Mouse (Mus musculus): ENCODE results near the gene Rabep1. TPM values are rescaled to one million over a fixed set of nuclear protein-coding genes. Genes with fewer than 3 reads are reported as not detected.
A peak's percentile ranks its signal among the peaks of the same experiment; 100 is the strongest.
"Not testable (repeated sequence)": the region's sequence is repeated elsewhere in the genome, so short reads cannot be mapped to it uniquely, and the experiment has no call there.

Gene Rabep1
- polyA plus RNA-seq, 1 experiment: 2.9 TPM

DNA sequence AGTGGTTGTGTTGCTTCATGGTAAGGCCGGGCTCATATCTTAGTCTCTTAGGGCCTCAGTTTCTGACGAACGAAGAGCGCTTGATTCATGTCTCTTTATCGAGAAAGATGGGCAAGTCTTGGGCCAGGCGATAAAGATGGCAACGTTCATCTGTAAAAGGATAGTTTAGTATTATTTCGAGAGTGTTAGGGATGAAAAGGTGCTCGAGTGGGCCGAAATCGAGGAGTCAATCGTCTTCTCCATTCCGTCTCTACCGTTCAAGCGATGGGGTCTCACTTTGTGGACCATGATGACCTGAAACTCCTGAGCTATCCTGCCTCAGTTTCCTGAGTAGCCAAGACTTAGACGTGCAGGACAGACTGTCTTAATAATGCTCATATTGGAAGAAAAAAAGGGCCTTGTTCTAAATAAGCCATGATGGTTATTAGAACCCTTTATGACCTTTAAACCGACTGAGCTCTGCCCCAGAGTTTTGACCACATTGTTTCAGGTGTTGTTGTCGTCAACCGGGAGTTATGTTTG lies 940 bp downstream of the Rabep1 start:
- H3K27me3 ChIP-seq (replicated peaks): peaks cover 8% of the 10 kb centered on the region
- TF ChIP-seq GATA1 (IDR thresholded peaks at IDR 0.05; ENCODE audit: borderline replicate concordance, low read length): no peak
- TF ChIP-seq FLI1 (IDR thresholded peaks at IDR 0.05; ENCODE audit: low read length): no peak
- peaks cover 4% of the 10 kb centered on the region for H3K36me3 ChIP-seq (replicated peaks; ENCODE audit: low read length)
- H3K4me3 ChIP-seq (replicated peaks): peak overlapping the region; percentile 99
- H3K9me3 ChIP-seq: no peaks in the 10 kb centered on the region
- H3K4me1 ChIP-seq: peaks cover 36% of the 10 kb centered on the region

DNA sequence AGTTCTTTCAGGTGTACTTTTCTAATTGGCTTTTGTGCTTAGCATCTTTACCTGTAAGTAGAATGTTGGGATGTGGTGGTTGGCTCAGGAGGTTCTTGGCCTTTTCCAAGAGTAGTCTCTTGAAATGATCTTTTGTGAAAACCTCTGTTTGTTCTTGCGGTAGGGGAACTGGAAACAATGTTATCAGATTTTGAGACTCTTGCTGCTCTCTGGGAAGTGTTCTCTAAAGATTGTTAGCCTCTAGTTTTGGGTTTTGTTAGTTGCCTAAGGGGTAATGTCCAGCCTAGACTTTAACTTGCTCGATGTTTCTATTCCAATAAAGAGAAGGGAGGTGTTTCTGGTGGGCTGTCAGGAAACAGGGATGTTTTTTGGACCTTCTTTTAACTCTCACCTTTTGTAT lies 1.5 kb downstream of the Rabep1 start:
- Histone ChIP-seq H3K4me3 (replicated peaks) (peak overlapping the region; percentile 99), H3K4me1 (peaks cover 36% of the 10 kb centered on the region), H3K9me3 (no peaks in the 10 kb centered on the region), H3K36me3 (replicated peaks; ENCODE audit: low read length) (peaks cover 4% of the 10 kb centered on the region), H3K27me3 (replicated peaks) (peaks cover 4% of the 10 kb centered on the region)
- TF ChIP-seq FLI1 (IDR thresholded peaks at IDR 0.05; ENCODE audit: low read length): no peak
- no peak for TF ChIP-seq GATA1 (IDR thresholded peaks at IDR 0.05; ENCODE audit: borderline replicate concordance, low read length)

DNA sequence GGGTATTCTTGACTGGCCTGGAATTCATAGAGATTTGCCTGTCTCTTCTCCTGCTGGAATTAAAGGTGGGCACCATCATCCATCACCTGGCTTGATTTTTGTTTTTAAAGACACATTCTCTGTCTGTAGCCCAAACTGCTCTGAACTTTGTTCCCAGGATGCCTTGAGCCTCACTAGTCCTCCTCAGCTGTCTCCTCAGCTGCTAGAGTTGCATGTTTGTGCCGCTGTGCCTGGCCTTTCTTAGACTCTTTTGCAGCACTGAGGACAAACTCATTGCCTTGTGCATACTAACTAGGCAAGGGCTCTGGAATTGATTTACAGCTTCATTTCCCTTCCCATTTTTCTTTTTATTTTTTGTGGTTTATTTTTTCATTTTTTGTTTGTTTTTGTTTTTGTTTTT lies 15.8 kb downstream of the Rabep1 start:
- Histone ChIP-seq H3K4me1 (peaks cover 29% of the 10 kb centered on the region), H3K36me3 (replicated peaks; ENCODE audit: low read length) (peaks cover 5% of the 10 kb centered on the region), H3K4me3 (replicated peaks) (no peak overlapping the region), H3K9me3 (no peaks in the 10 kb centered on the region), H3K27me3 (replicated peaks) (no peaks in the 10 kb centered on the region)
- TF ChIP-seq GATA1 (IDR thresholded peaks at IDR 0.05; ENCODE audit: borderline replicate concordance, low read length) (no peak), FLI1 (IDR thresholded peaks at IDR 0.05; ENCODE audit: low read length) (no peak)

DNA sequence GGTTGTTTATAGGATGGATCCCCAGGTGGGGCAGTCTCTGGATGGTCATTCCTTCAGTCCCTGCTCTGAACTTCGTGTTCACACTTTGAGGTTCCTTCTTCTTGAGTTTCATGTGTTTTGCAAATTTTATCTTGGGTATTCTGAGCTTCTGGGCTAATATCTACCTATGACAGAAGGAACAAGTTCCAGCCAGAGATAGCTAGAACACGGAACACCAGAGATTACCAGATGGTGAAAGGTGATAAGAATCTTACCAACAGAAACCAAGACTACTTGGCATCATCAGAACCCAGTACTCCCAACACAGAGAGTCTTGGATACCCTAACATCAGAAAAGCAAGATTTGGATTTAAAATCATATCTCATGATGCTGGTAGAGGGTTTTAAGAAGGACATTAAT lies 18.6 kb downstream of the Rabep1 start:
- H3K36me3 ChIP-seq (replicated peaks; ENCODE audit: low read length); H3K4me3 ChIP-seq (replicated peaks); H3K9me3 ChIP-seq; H3K27me3 ChIP-seq (replicated peaks): not testable (repeated sequence)
- H3K4me1 ChIP-seq: peaks cover 24% of the 10 kb centered on the region

DNA sequence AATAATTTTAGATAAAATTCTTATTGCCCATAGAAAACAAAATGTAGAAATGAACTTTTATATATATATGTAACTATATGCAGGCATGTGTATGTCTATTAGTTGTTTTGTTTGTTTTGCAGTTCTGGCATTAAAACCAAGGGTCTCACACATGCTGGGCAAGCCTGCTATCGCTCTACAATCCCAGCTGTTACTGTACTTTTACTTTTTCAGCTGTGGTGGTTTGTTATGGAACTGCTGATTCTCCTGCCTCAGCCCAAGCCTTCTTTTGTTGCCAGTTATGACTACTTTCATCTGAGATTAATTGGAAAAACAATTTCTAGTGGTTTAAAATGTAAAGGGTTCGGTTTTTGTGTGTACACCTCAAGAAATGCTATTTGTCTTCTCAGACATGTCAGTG lies 20.6 kb downstream of the Rabep1 start:
- no peak overlapping the region for H3K4me3 ChIP-seq (replicated peaks)
- H3K27me3 ChIP-seq (replicated peaks): no peaks in the 10 kb centered on the region
- peaks cover 44% of the 10 kb centered on the region for H3K4me1 ChIP-seq
- H3K9me3 ChIP-seq: no peaks in the 10 kb centered on the region
- H3K36me3 ChIP-seq (replicated peaks; ENCODE audit: low read length): peaks cover 5% of the 10 kb centered on the region
- TF ChIP-seq GATA1 (IDR thresholded peaks at IDR 0.05; ENCODE audit: borderline replicate concordance, low read length): no peak
- TF ChIP-seq FLI1 (IDR thresholded peaks at IDR 0.05; ENCODE audit: low read length): no peak

DNA sequence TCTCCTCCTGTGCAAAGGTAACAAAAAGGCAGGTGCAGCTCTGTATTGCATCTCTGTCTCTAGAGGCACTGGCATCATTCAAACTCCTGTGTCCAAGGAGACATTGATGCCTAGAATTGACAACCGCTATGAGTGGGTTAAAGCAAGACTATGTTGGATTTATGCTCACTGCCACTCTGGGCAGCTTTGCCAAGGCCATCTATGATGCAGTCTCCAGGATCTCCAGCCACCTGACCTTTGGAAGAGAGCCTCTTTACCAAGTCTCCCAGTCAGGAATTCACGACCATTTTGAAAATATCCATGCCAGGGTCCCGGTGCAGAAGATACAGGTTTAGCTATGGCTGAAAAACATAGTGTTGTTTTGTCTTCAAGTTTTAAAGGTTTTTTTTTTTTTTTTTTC lies 24.7 kb downstream of the Rabep1 start:
- Histone ChIP-seq H3K4me3 (replicated peaks) (no peak overlapping the region), H3K9me3 (no peaks in the 10 kb centered on the region), H3K4me1 (peaks cover 75% of the 10 kb centered on the region), H3K36me3 (replicated peaks; ENCODE audit: low read length) (peaks cover under 1% of the 10 kb centered on the region), H3K27me3 (replicated peaks) (no peaks in the 10 kb centered on the region)
- no peak for TF ChIP-seq GATA1 (IDR thresholded peaks at IDR 0.05; ENCODE audit: borderline replicate concordance, low read length)
- TF ChIP-seq FLI1 (IDR thresholded peaks at IDR 0.05; ENCODE audit: low read length): no peak

DNA sequence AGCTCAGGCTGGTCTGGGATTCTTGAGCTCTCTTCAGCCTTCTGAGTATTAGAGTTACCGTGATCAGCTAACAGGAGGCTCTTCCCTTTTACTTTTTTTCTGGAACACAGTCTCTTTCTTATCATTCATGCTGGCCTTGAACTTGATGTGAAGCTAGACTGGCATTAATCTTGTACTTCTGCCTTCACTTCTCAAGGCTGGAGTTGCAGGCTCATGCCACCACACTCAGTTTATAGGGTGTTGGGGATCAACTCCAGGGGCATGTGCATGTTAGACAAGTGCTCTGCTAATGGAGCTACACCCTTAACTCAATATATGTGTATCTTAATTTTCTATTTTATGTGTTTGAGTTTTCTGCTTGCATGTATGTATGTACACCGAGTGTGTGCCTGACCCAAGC lies 25.2 kb downstream of the Rabep1 start:
- TF ChIP-seq GATA1 (IDR thresholded peaks at IDR 0.05; ENCODE audit: borderline replicate concordance, low read length): no peak
- TF ChIP-seq FLI1 (IDR thresholded peaks at IDR 0.05; ENCODE audit: low read length): no peak
- H3K4me1 ChIP-seq: peaks cover 76% of the 10 kb centered on the region
- H3K4me3 ChIP-seq (replicated peaks): no peak overlapping the region

DNA sequence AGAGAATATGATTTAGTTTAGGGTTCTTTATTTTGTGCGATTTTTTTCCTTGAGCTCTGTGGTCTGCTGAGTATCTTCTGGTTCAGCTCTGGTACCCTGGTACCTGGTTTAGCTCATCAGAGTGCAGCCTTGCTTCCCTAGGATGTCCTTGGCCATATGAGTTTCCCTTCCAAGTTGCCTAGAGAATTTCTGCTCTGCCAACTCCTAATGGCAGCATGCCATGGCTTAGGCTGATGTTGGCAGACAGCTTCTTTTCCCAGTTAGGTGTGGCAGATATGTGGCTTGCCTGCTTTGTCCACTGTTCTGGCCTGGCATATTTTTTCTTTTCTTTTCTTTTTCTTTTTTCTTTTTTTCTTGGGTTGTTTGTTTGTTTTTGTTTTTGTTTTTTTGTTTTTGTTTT lies 25.8 kb downstream of the Rabep1 start:
- no peaks in the 10 kb centered on the region for H3K27me3 ChIP-seq (replicated peaks)
- peaks cover 79% of the 10 kb centered on the region for H3K4me1 ChIP-seq
- peaks cover 4% of the 10 kb centered on the region for H3K36me3 ChIP-seq (replicated peaks; ENCODE audit: low read length)
- no peak for TF ChIP-seq FLI1 (IDR thresholded peaks at IDR 0.05; ENCODE audit: low read length)
- no peak for TF ChIP-seq GATA1 (IDR thresholded peaks at IDR 0.05; ENCODE audit: borderline replicate concordance, low read length)
- H3K9me3 ChIP-seq: no peaks in the 10 kb centered on the region
- H3K4me3 ChIP-seq (replicated peaks): no peak overlapping the region

More for the DNA sequence above, 25.2 kb downstream of the Rabep1 start:
- Histone ChIP-seq H3K9me3 (no peaks in the 10 kb centered on the region), H3K36me3 (replicated peaks; ENCODE audit: low read length) (no peaks in the 10 kb centered on the region), H3K27me3 (replicated peaks) (no peaks in the 10 kb centered on the region)

DNA sequence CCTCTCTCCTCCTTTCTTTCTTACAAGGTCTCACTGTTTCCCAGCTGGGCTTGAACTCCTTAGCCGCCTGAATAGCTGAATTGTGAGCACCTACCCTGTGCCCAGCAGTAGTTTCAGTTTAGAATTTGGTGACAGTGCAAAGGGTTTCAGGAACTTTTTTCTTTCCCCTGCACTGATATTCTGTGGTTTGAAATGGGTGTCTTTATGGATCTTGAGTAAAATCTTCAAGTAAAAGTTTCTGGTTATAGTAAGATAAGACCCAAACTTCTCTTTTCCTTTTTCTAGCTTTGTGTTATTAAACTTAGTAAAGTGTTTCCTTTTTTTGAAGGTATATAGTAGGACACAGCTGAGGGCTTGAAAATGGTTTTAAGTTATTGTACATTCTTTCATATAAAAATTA lies 26.5 kb downstream of the Rabep1 start:
- no peak overlapping the region for H3K4me3 ChIP-seq (replicated peaks)
- H3K4me1 ChIP-seq: peaks cover 78% of the 10 kb centered on the region
- TF ChIP-seq FLI1 (IDR thresholded peaks at IDR 0.05; ENCODE audit: low read length) (no peak), GATA1 (IDR thresholded peaks at IDR 0.05; ENCODE audit: borderline replicate concordance, low read length) (no peak)
- no peaks in the 10 kb centered on the region for H3K27me3 ChIP-seq (replicated peaks)
- no peaks in the 10 kb centered on the region for H3K9me3 ChIP-seq
- peaks cover 6% of the 10 kb centered on the region for H3K36me3 ChIP-seq (replicated peaks; ENCODE audit: low read length)

DNA sequence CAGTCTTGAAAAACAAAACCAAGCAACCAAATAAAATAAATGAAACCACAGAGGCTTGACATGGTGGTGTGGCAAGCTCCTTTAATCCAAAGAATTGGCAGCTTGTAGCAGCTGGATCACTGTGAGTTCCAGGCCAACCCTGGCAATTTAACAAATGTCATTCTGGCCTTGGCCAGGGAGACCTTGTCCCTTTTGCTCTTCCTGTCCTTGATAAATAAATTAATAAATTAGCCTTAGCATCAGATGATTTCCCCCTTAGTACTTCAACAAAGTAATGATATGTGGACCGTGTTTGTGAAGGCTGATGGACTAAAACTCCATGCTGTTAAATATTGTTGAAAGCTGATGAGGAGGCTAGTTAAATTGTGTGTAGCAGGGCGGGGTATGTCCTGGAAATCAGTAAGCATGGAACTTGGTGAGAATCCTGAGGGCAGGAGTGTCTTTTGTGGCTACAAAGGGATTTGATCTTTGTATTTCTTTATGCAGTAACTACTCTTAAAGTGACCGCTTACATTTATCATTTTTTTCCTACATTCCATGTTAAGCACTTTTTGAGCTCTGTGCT lies 27.3 kb downstream of the Rabep1 start:
- H3K4me1 ChIP-seq: peaks cover 70% of the 10 kb centered on the region
- peaks cover 13% of the 10 kb centered on the region for H3K36me3 ChIP-seq (replicated peaks; ENCODE audit: low read length)
- H3K27me3 ChIP-seq (replicated peaks): no peaks in the 10 kb centered on the region
- H3K9me3 ChIP-seq: no peaks in the 10 kb centered on the region
- no peak overlapping the region for H3K4me3 ChIP-seq (replicated peaks)
- TF ChIP-seq FLI1 (IDR thresholded peaks at IDR 0.05; ENCODE audit: low read length): no peak
- TF ChIP-seq GATA1 (IDR thresholded peaks at IDR 0.05; ENCODE audit: borderline replicate concordance, low read length): no peak

Data from megakaryocyte, embryonic 14.5 days (primary cell).